Comparison of ENCODE assay signal across 7 mouse cellular contexts in the genomic region with DNA sequence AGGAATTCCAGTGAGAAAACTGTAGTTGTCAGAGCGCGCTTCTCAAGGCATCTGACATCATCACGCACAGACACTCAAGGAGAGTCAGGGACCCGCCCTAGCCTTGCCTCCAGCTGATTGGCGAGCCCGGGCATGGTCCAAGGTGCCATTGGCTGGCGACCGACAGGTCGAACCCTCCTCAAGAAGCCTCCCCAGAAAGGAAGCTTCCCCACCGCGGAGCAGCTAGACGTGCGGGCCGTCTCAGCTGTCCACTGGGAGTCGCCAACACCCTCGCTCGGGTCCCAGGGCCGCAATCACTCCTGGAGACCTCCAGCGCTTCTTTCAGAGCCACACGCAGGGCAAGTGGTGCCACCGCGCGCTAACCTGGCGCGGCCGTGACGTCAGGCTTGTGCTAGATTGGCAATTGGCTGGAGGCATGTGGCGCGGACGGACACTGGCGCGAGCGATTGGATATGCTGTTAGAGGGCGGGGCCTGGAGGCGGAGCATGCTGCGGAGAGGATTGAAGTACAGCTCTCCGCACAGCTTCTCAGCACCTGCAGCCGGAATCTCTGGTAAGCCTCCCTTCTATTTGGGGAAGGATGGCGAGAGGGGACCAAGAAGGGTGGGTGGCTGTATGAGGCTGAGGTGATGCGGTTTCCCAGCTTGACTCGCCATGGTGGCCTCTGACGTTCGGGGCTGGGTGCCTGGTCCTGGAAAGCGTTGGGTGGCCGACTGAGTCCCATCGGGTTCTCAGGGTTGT. TPM values are rescaled to one million over a fixed set of nuclear protein-coding genes. Genes with fewer than 3 reads are reported as not detected.
DNase-seq lines count a peak whose midpoint lies in the region; ATAC-seq lines count a peak whose summit lies in the region.

A gene (plus strand): TSS at position 57 of the 740 bp plus-strand sequence.

- H3K4me2 ChIP-seq in intestine, embryonic 15.5 days (replicated peaks): peak within 1 kb of the TSS; percentile 55

- H3K4me3 ChIP-seq in intestine, embryonic 15.5 days (replicated peaks): peak within 1 kb of the TSS; percentile 77
- peak within 1 kb of the TSS; percentile 79 for H3K4me3 ChIP-seq in midbrain, embryonic 10.5 days

- H3K27ac ChIP-seq in intestine, embryonic 15.5 days: peak within 1 kb of the TSS; percentile 96
- H3K27ac ChIP-seq in midbrain, embryonic 10.5 days (replicated peaks): peak within 1 kb of the TSS; percentile 99

- WGBS in intestine, embryonic 15.5 days: under 1% methylated on average over 46 of the region's 46 CpGs
- under 1% methylated on average over 46 of the region's 46 CpGs for WGBS in midbrain, embryonic 10.5 days

- peak; percentile 91 to 93 for DNase-seq in adrenal gland, adult 18-20 months (ENCODE audit: low spot score in 2 of 2)
- peak; percentile 99 for DNase-seq in embryo, embryonic 11 days
- DNase-seq in gastrocnemius, postnatal 36 days: peak; percentile 92 to 97
- peak; percentile 98 to 99 for DNase-seq in left cerebral cortex, postnatal 25 days (ENCODE audit: low spot score in 2 of 2)
- peak; percentile 98 for DNase-seq in midbrain, embryonic 10.5 days (ENCODE audit: low spot score)
- DNase-seq in right cerebral cortex, postnatal 4 days: peak; percentile 95

- no peaks in the 10 kb centered on the region for H3K27me3 ChIP-seq in intestine, embryonic 15.5 days (replicated peaks)
- H3K27me3 ChIP-seq in midbrain, embryonic 10.5 days (ENCODE audit: low read depth, poor library complexity, severe bottlenecking): no peaks in the 10 kb centered on the region

- ATAC-seq in intestine, embryonic 15.5 days: peak; percentile 100

- H3K9ac ChIP-seq in intestine, embryonic 15.5 days: peak within 1 kb of the TSS; percentile 64

- H3K4me1 ChIP-seq in intestine, embryonic 15.5 days (replicated peaks): 0 out of 2 replicates have a peak, but pooled peaks cover 2% of the 10 kb centered on the region
- peaks cover 20% of the 10 kb centered on the region for H3K4me1 ChIP-seq in midbrain, embryonic 10.5 days

- no peaks in the 10 kb centered on the region for H3K9me3 ChIP-seq in intestine, embryonic 15.5 days
- no peaks in the 10 kb centered on the region for H3K9me3 ChIP-seq in midbrain, embryonic 10.5 days (replicated peaks)

- intact Hi-C loops in gastrocnemius, postnatal 36 days (cut with DNase I): loop anchor here (5.0 kb wide), 1 partner anchor 112 kb away; a partner anchor contains a TSS
- intact Hi-C loops in left cerebral cortex, postnatal 25 days (cut with DNase I): loop anchor here (1.0 to 5.0 kb wide), 4 partner anchors 14 to 207 kb away; a partner anchor contains a TSS

- no peaks in the 10 kb centered on the region for H3K36me3 ChIP-seq in intestine, embryonic 15.5 days
- H3K36me3 ChIP-seq in midbrain, embryonic 10.5 days: peaks cover 28% of the 10 kb centered on the region

RNA-seq across cellular contexts. Expression of the gene that starts here (rescaled TPM):
- 100 to 1,000 TPM in 1 of 2 experiments, 10 to 100 TPM in 1; 78.7 to 103 TPM for total RNA-seq in adrenal gland, adult 18-20 months (2021)
- 1 to 10 TPM; 4.8 to 5.8 TPM for total RNA-seq in gastrocnemius, postnatal 36 days (2021)
- 126 and 131 TPM in 2 replicates for polyA plus RNA-seq in intestine, embryonic 15.5 days (2015; fragmentation: Nextera tagmentation; extraction: Ambion mirVana)
- total RNA-seq in left cerebral cortex, postnatal 25 days (2021): 10 to 100 TPM; 41.2 to 41.3 TPM
- 173 and 176 TPM in 2 replicates for polyA plus RNA-seq in midbrain, embryonic 10.5 days (2016; fragmentation: Nextera tagmentation; extraction: Ambion mirVana)

Comparison
In these comparisons a context has a peak if more than half of its experiments do, and no peak if none do; other contexts are left out.
1. Peak in every context shown above with its lines: DNase-seq, ATAC-seq, H3K4me3 ChIP-seq and H3K27ac ChIP-seq.
2. RNA of the gene that starts here (total RNA-seq): 78.7 to 103 TPM in adrenal gland, adult 18-20 months and 41.2 to 41.3 TPM in left cerebral cortex, postnatal 25 days; 4.8 to 5.8 TPM in gastrocnemius, postnatal 36 days; every median in the first group is over 4 times any median in the second.